Mouse (Mus musculus): ENCODE measurements at regions not wholly inside any gene's neighbourhood (a gene's known extent, or its start where the extent isn't known, plus 50 kb on each side); places are given as distances from the start of the nearest gene placed in this dataset.

DNA sequence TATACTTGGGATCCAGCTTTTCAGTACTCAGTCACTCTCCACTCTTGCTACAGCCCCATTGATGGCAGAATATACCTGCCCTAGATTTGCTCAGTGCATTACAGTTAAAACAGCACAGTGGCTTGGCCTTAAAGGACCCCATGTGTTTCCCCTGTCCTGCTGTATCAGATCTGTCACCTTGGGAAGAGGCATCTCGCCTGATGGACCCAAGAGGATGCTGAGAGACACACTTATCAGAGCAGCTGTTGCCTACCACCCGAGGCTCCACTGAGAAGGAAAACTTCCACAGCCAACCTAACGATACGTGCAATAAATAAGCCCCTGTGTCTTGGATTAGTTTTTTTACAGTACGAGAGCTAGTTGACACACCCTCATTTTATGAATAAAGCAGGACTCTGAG is 411.8 kb upstream of the Sall1 start:
- Histone ChIP-seq H3K9me3 (ENCODE audit: control insufficient read depth, low read length) (no peaks in the 10 kb centered on the region; the same call in 1 of the 2 replicates), H3K4me1 (ENCODE audit: control insufficient read depth, insufficient read depth, low read length) (no peaks in the 10 kb centered on the region), H3K27me3 (ENCODE audit: control insufficient read depth, insufficient read depth, low read length) (no peaks in the 10 kb centered on the region), H3K9ac (replicated peaks; ENCODE audit: low read length) (no peak overlapping the region), H3K4me2 (ENCODE audit: low read length) (no peak overlapping the region), H3K36me3 (ENCODE audit: control insufficient read depth, insufficient read depth, low read length) (no peaks in the 10 kb centered on the region), H3K4me3 (replicated peaks; ENCODE audit: low read depth, low read length) (no peak overlapping the region), H3K27ac (replicated peaks; ENCODE audit: low read depth, low read length) (no peak overlapping the region)
- no peak for ATAC-seq (ENCODE audit: low FRiP score, low TSS enrichment)
- DNase-seq = no peak
- WGBS = 75% methylated on average over 5 of the region's 5 CpGs

DNA sequence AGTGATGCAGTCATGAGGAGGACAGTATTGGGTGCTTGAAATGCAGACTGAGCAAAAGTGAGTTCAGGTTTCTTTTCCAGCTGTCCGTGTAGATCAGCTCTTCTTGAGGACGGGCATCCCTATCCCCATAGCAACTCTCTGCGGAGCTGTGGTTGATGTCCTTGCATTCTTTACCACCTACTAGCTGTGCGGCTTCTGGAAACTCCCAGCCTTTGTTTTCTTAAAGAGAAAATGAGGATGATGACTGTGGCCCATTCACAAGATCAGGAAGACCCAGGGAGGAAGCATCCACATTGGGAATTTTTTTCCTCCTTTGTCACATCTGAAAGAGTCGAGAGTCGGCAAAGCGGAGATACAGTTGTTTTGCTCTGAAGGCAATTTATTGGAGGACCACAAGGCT is 410.2 kb upstream of the Sall1 start:
- Histone ChIP-seq H3K4me1 (ENCODE audit: control insufficient read depth, insufficient read depth, low read length) (no peaks in the 10 kb centered on the region), H3K27ac (replicated peaks; ENCODE audit: low read depth, low read length) (no peak overlapping the region), H3K27me3 (ENCODE audit: control insufficient read depth, insufficient read depth, low read length) (no peaks in the 10 kb centered on the region), H3K9me3 (ENCODE audit: control insufficient read depth, low read length) (no peaks in the 10 kb centered on the region; the same call in 1 of the 2 replicates), H3K4me3 (replicated peaks; ENCODE audit: low read depth, low read length) (no peak overlapping the region), H3K9ac (replicated peaks; ENCODE audit: low read length) (no peak overlapping the region), H3K36me3 (ENCODE audit: control insufficient read depth, insufficient read depth, low read length) (no peaks in the 10 kb centered on the region), H3K4me2 (ENCODE audit: low read length) (no peak overlapping the region)
- WGBS = 81% methylated on average over 7 of the region's 7 CpGs
- ATAC-seq (ENCODE audit: low FRiP score, low TSS enrichment) (no peak), DNase-seq (no peak)

DNA sequence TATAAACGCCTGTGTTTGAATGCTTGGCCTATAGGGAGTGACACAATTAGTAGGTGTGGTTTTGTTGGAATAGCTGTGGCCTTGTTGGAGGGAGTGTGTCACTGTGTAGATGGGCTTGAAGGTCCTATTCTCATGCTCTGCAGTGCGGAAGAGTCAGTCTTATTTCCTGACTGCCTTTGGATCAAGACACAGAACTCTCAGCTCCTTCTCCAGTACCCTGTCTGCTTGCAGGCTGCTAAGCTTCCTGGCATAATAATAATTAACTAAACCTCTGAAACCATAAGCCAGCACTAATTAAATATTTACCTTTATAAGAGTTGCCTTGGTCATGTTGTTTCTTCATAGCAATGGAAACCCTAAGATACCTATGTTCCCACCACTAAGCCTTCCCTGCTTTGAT is 409.8 kb upstream of the Sall1 start:
- no peak overlapping the region for H3K9ac ChIP-seq (replicated peaks; ENCODE audit: low read length)
- no peaks in the 10 kb centered on the region for H3K27me3 ChIP-seq (ENCODE audit: control insufficient read depth, insufficient read depth, low read length)
- H3K4me2 ChIP-seq (ENCODE audit: low read length) = no peak overlapping the region
- no peaks in the 10 kb centered on the region for H3K4me1 ChIP-seq (ENCODE audit: control insufficient read depth, insufficient read depth, low read length)
- no peak overlapping the region for H3K4me3 ChIP-seq (replicated peaks; ENCODE audit: low read depth, low read length)
- H3K9me3 ChIP-seq (ENCODE audit: control insufficient read depth, low read length) = no peaks in the 10 kb centered on the region; the same call in 1 of the 2 replicates
- DNase-seq = no peak
- 95% methylated on average over 2 of the region's 2 CpGs for WGBS
- H3K27ac ChIP-seq (replicated peaks; ENCODE audit: low read depth, low read length) = no peak overlapping the region
- no peak for ATAC-seq (ENCODE audit: low FRiP score, low TSS enrichment)
- H3K36me3 ChIP-seq (ENCODE audit: control insufficient read depth, insufficient read depth, low read length) = no peaks in the 10 kb centered on the region

DNA sequence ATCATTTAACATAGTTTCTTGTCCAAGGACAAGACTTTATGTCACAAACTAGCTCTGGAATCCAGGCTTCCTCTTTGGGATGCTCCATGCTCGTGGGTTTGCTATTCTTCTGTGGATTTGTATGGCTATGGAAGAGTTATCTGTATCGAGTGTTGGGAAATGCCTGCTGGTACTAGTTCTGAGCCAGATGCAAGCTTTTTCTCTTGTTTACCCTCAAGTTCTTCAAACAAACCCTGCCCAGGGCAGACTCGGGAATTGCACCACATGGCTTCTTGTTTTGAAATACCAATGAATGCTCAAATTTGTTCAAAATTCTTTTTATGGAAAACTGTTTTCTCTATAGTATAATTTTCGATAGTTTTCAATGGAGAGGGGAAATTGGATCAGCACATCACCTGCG is 400.5 kb upstream of the Sall1 start:
- H3K27me3 ChIP-seq (ENCODE audit: control insufficient read depth, insufficient read depth, low read length) = no peaks in the 10 kb centered on the region
- DNase-seq = no peak
- no peak overlapping the region for H3K27ac ChIP-seq (replicated peaks; ENCODE audit: low read depth, low read length)
- no peak overlapping the region for H3K9ac ChIP-seq (replicated peaks; ENCODE audit: low read length)
- no peak overlapping the region for H3K4me3 ChIP-seq (replicated peaks; ENCODE audit: low read depth, low read length)
- H3K4me2 ChIP-seq (ENCODE audit: low read length) = no peak overlapping the region
- no peaks in the 10 kb centered on the region for H3K9me3 ChIP-seq (ENCODE audit: control insufficient read depth, low read length)
- no peak for ATAC-seq (ENCODE audit: low FRiP score, low TSS enrichment)
- 81% methylated on average over 5 of the region's 5 CpGs for WGBS
- no peaks in the 10 kb centered on the region for H3K36me3 ChIP-seq (ENCODE audit: control insufficient read depth, insufficient read depth, low read length)
- H3K4me1 ChIP-seq (ENCODE audit: control insufficient read depth, insufficient read depth, low read length) = no peaks in the 10 kb centered on the region

DNA sequence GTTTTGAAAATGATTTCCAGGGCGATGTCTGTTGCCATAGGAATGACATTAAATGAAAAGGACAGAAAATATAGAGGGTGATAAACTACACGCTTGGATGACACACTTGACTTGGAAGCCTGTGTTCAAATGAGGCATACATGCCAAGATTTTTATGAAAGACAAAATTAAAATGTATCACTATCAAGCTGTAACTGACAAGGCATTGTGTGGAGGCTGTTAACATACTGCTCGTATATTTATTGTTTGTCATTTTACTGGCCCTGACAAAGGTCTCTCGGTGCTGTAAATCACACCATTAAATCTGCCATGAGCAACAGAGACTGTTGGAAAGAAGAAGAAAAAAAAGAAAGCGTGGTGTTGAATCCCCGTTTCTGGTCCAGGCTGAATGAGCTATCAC is 395.3 kb upstream of the Sall1 start:
- ATAC-seq (ENCODE audit: low FRiP score, low TSS enrichment) (no peak), DNase-seq (no peak)

DNA sequence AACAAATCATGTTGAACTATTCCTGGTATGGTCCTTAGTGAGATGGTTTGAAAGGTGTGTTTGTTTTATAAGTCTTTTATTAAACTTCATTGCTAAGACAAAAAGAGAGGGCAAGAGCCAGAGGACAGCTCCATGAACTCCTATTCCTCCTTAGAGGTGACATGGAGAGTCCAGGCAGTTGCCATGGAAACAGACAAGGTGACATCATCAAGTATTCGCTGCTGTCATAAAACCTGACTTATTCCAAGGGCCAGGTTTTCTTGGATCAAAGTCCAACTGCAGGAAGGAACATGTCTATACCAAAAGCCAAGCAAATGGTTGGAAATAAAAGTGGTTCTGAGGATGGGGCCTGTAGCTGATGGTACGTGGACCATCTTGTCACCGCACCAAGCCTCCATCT is 383.0 kb upstream of the Sall1 start:
- Histone ChIP-seq H3K4me1 (ENCODE audit: control insufficient read depth, insufficient read depth, low read length) (no peaks in the 10 kb centered on the region), H3K36me3 (ENCODE audit: control insufficient read depth, insufficient read depth, low read length) (no peaks in the 10 kb centered on the region), H3K9me3 (ENCODE audit: control insufficient read depth, low read length) (no peaks in the 10 kb centered on the region), H3K4me2 (ENCODE audit: low read length) (no peak overlapping the region), H3K4me3 (replicated peaks; ENCODE audit: low read depth, low read length) (no peak overlapping the region), H3K27ac (replicated peaks; ENCODE audit: low read depth, low read length) (no peak overlapping the region), H3K9ac (replicated peaks; ENCODE audit: low read length) (no peak overlapping the region), H3K27me3 (ENCODE audit: control insufficient read depth, insufficient read depth, low read length) (no peaks in the 10 kb centered on the region)
- DNase-seq = no peak
- ATAC-seq (ENCODE audit: low FRiP score, low TSS enrichment) = no peak
- WGBS = 93% methylated on average over 3 of the region's 3 CpGs

More for the DNA sequence above, 395.3 kb upstream of the Sall1 start:
- H3K27ac ChIP-seq (replicated peaks; ENCODE audit: low read depth, low read length) = no peak overlapping the region
- H3K4me1 ChIP-seq (ENCODE audit: control insufficient read depth, insufficient read depth, low read length) = no peaks in the 10 kb centered on the region
- H3K36me3 ChIP-seq (ENCODE audit: control insufficient read depth, insufficient read depth, low read length) = no peaks in the 10 kb centered on the region
- no peaks in the 10 kb centered on the region for H3K27me3 ChIP-seq (ENCODE audit: control insufficient read depth, insufficient read depth, low read length)
- WGBS = 63% methylated on average over 6 of the region's 6 CpGs
- no peak overlapping the region for H3K4me3 ChIP-seq (replicated peaks; ENCODE audit: low read depth, low read length)
- no peaks in the 10 kb centered on the region for H3K9me3 ChIP-seq (ENCODE audit: control insufficient read depth, low read length)
- no peak overlapping the region for H3K9ac ChIP-seq (replicated peaks; ENCODE audit: low read length)
- H3K4me2 ChIP-seq (ENCODE audit: low read length) = no peak overlapping the region

DNA sequence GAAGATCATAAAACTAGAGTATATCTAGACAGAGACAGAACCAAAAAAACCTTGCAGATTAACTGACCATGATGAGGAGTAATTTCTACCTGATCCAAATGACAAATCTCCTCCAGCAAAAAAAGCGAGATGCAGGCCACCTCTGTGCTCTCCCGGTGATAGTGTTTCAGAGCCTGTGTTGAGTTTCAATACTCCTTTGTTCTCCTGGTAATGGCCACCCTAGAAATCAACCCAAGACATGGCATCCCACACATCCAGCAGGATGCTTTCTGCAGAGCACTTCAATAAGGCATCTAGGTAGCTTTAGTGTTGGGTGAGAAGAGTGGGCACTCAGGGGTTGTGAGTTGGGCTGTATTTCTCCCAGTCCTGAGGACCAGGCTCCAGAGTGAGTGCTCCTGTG is 371.3 kb upstream of the Sall1 start:
- no peaks in the 10 kb centered on the region for H3K9me3 ChIP-seq (ENCODE audit: control insufficient read depth, low read length)
- no peaks in the 10 kb centered on the region for H3K36me3 ChIP-seq (ENCODE audit: control insufficient read depth, insufficient read depth, low read length)
- H3K4me2 ChIP-seq (ENCODE audit: low read length) = no peak overlapping the region
- ATAC-seq (ENCODE audit: low FRiP score, low TSS enrichment) (no peak), DNase-seq (no peak)
- H3K4me3 ChIP-seq (replicated peaks; ENCODE audit: low read depth, low read length) = no peak overlapping the region
- WGBS = 85% methylated on average over 2 of the region's 2 CpGs
- H3K27me3 ChIP-seq (ENCODE audit: control insufficient read depth, insufficient read depth, low read length) = no peaks in the 10 kb centered on the region
- H3K9ac ChIP-seq (replicated peaks; ENCODE audit: low read length) = no peak overlapping the region
- no peaks in the 10 kb centered on the region for H3K4me1 ChIP-seq (ENCODE audit: control insufficient read depth, insufficient read depth, low read length)
- H3K27ac ChIP-seq (replicated peaks; ENCODE audit: low read depth, low read length) = no peak overlapping the region

DNA sequence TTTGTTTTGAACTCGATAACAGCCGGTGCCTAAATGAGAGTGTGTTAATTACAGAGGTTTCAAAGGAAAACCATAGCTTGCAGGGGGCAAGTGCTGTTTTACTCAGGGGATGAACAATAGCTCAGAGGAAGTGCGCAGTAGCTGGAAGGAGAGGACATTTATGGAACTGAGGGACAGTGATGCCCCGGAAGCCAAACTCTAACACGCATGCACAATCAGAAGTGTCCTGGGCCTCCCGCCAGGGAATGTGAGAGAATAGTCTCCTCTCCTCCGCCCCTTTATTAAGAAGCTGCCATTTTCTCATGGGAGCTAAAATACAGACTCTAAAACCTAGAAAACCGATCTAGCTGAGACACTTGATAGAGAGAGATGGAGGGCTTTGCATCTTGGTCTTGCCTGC is 368.5 kb upstream of the Sall1 start:
- DNase-seq (no peak), ATAC-seq (ENCODE audit: low FRiP score, low TSS enrichment) (no peak)
- Histone ChIP-seq H3K4me3 (replicated peaks; ENCODE audit: low read depth, low read length) (no peak overlapping the region), H3K36me3 (ENCODE audit: control insufficient read depth, insufficient read depth, low read length) (no peaks in the 10 kb centered on the region), H3K27ac (replicated peaks; ENCODE audit: low read depth, low read length) (no peak overlapping the region), H3K4me2 (ENCODE audit: low read length) (no peak overlapping the region), H3K27me3 (ENCODE audit: control insufficient read depth, insufficient read depth, low read length) (no peaks in the 10 kb centered on the region), H3K9ac (replicated peaks; ENCODE audit: low read length) (no peak overlapping the region), H3K4me1 (ENCODE audit: control insufficient read depth, insufficient read depth, low read length) (no peaks in the 10 kb centered on the region), H3K9me3 (ENCODE audit: control insufficient read depth, low read length) (no peaks in the 10 kb centered on the region)
- 83% methylated on average over 8 of the region's 8 CpGs for WGBS

DNA sequence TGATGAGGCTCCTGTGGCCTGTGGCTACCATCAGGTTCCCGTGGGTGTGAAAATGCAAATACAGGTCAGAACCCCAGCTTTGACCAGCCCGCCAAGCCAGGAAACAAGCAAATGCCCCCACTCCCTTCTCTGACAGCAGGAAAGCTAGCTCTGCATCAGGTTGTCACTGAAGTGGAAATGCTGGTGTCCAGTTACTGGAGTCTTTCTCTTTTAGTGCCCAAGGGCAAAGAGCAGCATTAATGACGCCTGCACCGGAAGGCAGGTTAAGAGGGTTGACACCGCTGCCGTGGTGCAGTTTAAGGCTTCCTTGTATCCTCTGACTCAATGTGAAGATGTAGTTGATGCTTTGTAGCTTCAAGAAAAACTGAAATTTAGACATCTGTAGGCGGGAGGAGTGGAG is 368.1 kb upstream of the Sall1 start:
- H3K27ac ChIP-seq (replicated peaks; ENCODE audit: low read depth, low read length) = no peak overlapping the region
- no peak for ATAC-seq (ENCODE audit: low FRiP score, low TSS enrichment)
- no peak overlapping the region for H3K4me2 ChIP-seq (ENCODE audit: low read length)
- H3K9ac ChIP-seq (replicated peaks; ENCODE audit: low read length) = no peak overlapping the region
- H3K4me1 ChIP-seq (ENCODE audit: control insufficient read depth, insufficient read depth, low read length) = no peaks in the 10 kb centered on the region
- H3K36me3 ChIP-seq (ENCODE audit: control insufficient read depth, insufficient read depth, low read length) = no peaks in the 10 kb centered on the region
- WGBS = 43% methylated on average over 7 of the region's 7 CpGs
- H3K27me3 ChIP-seq (ENCODE audit: control insufficient read depth, insufficient read depth, low read length) = no peaks in the 10 kb centered on the region
- H3K4me3 ChIP-seq (replicated peaks; ENCODE audit: low read depth, low read length) = no peak overlapping the region
- no peaks in the 10 kb centered on the region for H3K9me3 ChIP-seq (ENCODE audit: control insufficient read depth, low read length)
- DNase-seq = no peak

Measured in midbrain, embryonic 14.5 days (tissue).